Mouse (Mus musculus): Measurements from ENCODE around the gene Cenpt. TPM values are rescaled to one million over a fixed set of nuclear protein-coding genes. Genes with fewer than 3 reads are reported as not detected.

Cenpt gene
- polyA plus RNA-seq, 1 experiment from 2014 or later: 23.4 TPM

GRCm38 (mm10) chr8:105860143-105860981 lies 7.3 kb upstream of the Cenpt start, which contains the start of gene Nutf2:
Gene Nutf2 (plus strand): TSS chr8:105860580.
- Histone ChIP-seq H3K36me3 (ENCODE audit: insufficient read depth, low read length) (no peaks in the 10 kb centered on the region), H3K4me3 (replicated peaks; ENCODE audit: low read depth, low read length) (peak within 1 kb of the TSS; percentile 97), H3K4me2 (ENCODE audit: low read length) (peak within 1 kb of the TSS; percentile 77), H3K27me3 (ENCODE audit: insufficient read depth, low read length) (no peaks in the 10 kb centered on the region), H3K27ac (peak within 1 kb of the TSS; percentile 90), H3K4me1 (replicated peaks; ENCODE audit: insufficient read depth, low read length) (peaks cover 28% of the 10 kb centered on the region), H3K9me3 (replicated peaks; ENCODE audit: low read length) (no peaks in the 10 kb centered on the region), H3K9ac (ENCODE audit: low read depth, low read length) (peak within 1 kb of the TSS; percentile 96)
- peak; percentile 100 for DNase-seq (ENCODE audit: low spot score)
- ATAC-seq (replicated peaks; ENCODE audit: low FRiP score, low read depth): peak; percentile 98
- no peak for TF ChIP-seq CTCF (IDR thresholded peaks at IDR 0.05; ENCODE audit: low read depth)
- under 1% methylated on average over 53 of the region's 59 CpGs for WGBS

- H3K4me3 ChIP-seq (replicated peaks; ENCODE audit: low read depth, low read length): no peak overlapping the region
- 0 out of 2 replicates have a peak overlapping the region, but pooled peaks have one; percentile 2 for H3K9ac ChIP-seq (ENCODE audit: low read depth, low read length)
Measured at GRCm38 (mm10) chr8:105859314-105859713, 6.2 kb upstream of the Cenpt start.

GRCm38 (mm10) chr8:105858495-105858894 lies 5.4 kb upstream of the Cenpt start:
- TF ChIP-seq CTCF (IDR thresholded peaks at IDR 0.05; ENCODE audit: low read depth): no peak
- Histone ChIP-seq H3K36me3 (ENCODE audit: insufficient read depth, low read length) (no peaks in the 10 kb centered on the region), H3K9me3 (replicated peaks; ENCODE audit: low read length) (no peaks in the 10 kb centered on the region), H3K27ac (no peak overlapping the region), H3K9ac (ENCODE audit: low read depth, low read length) (no peak overlapping the region), H3K4me1 (replicated peaks; ENCODE audit: insufficient read depth, low read length) (peaks cover 28% of the 10 kb centered on the region), H3K27me3 (ENCODE audit: insufficient read depth, low read length) (no peaks in the 10 kb centered on the region), H3K4me2 (ENCODE audit: low read length) (no peak overlapping the region), H3K4me3 (replicated peaks; ENCODE audit: low read depth, low read length) (no peak overlapping the region)
- ATAC-seq (replicated peaks; ENCODE audit: low FRiP score, low read depth): no peak
- no peak for DNase-seq (ENCODE audit: low spot score)
- 83% methylated on average over 5 of the region's 5 CpGs for WGBS

More at GRCm38 (mm10) chr8:105859314-105859713, 6.2 kb upstream of the Cenpt start:
- TF ChIP-seq CTCF (IDR thresholded peaks at IDR 0.05; ENCODE audit: low read depth): no peak
- 58% methylated on average over 5 of the region's 5 CpGs for WGBS
- no peak for ATAC-seq (replicated peaks; ENCODE audit: low FRiP score, low read depth)
- H3K36me3 ChIP-seq (ENCODE audit: insufficient read depth, low read length): no peaks in the 10 kb centered on the region
- no peaks in the 10 kb centered on the region for H3K27me3 ChIP-seq (ENCODE audit: insufficient read depth, low read length)
- DNase-seq (ENCODE audit: low spot score): no peak
- H3K4me2 ChIP-seq (ENCODE audit: low read length): no peak overlapping the region
- H3K4me1 ChIP-seq (replicated peaks; ENCODE audit: insufficient read depth, low read length): peaks cover 28% of the 10 kb centered on the region
- H3K9me3 ChIP-seq (replicated peaks; ENCODE audit: low read length): no peaks in the 10 kb centered on the region
- peak overlapping the region; percentile 90 for H3K27ac ChIP-seq

DNA sequence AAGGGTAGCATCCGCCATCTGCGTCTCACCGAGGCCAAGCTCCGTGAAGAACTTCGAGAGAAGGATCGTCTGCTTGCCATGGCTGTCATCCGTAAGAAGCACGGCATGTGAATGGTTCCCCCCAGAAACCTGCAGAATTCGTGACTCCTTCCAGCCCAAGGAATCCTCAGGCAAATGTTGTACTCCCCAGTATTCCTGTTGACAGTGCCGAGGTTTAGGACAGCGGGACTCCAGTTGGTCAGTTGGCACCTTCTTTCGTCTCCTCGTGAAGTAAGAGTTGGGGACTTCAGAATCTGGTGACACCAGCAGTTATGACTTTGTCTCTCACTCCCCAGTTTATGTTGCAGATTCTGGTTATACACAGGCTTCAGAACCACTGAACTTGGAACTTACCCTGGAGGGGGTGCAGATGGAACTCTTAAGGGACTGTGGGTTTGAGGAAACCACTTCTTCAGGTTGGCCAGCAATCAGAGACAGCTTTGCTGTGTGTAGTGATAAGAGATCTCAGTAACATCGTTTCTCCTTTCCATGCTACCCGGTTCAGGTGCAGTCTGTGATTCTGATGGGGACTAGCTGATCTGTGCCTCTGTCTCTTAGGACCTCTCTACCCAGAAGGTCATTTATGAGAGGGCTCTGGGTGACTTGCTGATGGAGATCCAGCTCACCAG lies 3.2 kb upstream of the Cenpt start:
- no peaks in the 10 kb centered on the region for H3K27me3 ChIP-seq (ENCODE audit: insufficient read depth, low read length)
- peak overlapping the region; percentile 93 for H3K4me2 ChIP-seq (ENCODE audit: low read length)
- H3K4me3 ChIP-seq (replicated peaks; ENCODE audit: low read depth, low read length): peak overlapping the region; percentile 67
- DNase-seq (ENCODE audit: low spot score): no peak
- 10% methylated on average over 15 of the region's 15 CpGs for WGBS
- H3K27ac ChIP-seq: peak overlapping the region; percentile 89
- ATAC-seq (replicated peaks; ENCODE audit: low FRiP score, low read depth): no peak
- no peaks in the 10 kb centered on the region for H3K36me3 ChIP-seq (ENCODE audit: insufficient read depth, low read length)
- peaks cover 19% of the 10 kb centered on the region for H3K4me1 ChIP-seq (replicated peaks; ENCODE audit: insufficient read depth, low read length)
- TF ChIP-seq CTCF (IDR thresholded peaks at IDR 0.05; ENCODE audit: low read depth): no peak
- H3K9ac ChIP-seq (ENCODE audit: low read depth, low read length): peak overlapping the region; percentile 82
- H3K9me3 ChIP-seq (replicated peaks; ENCODE audit: low read length): no peaks in the 10 kb centered on the region

- ATAC-seq (replicated peaks; ENCODE audit: low FRiP score, low read depth) (peak; percentile 3; the same call in 1 of the 2 replicates), DNase-seq (ENCODE audit: low spot score) (peak; percentile 43)
- peaks cover 23% of the 10 kb centered on the region for H3K4me1 ChIP-seq (replicated peaks; ENCODE audit: insufficient read depth, low read length)
Measured at GRCm38 (mm10) chr8:105855248-105856167, 2.4 kb upstream of the Cenpt start.

More at GRCm38 (mm10) chr8:105855248-105856167, 2.4 kb upstream of the Cenpt start:
- H3K9me3 ChIP-seq (replicated peaks; ENCODE audit: low read length): no peaks in the 10 kb centered on the region
- H3K9ac ChIP-seq (ENCODE audit: low read depth, low read length): peak overlapping the region; percentile 82
- H3K27ac ChIP-seq: peak overlapping the region; percentile 89
- TF ChIP-seq CTCF (IDR thresholded peaks at IDR 0.05; ENCODE audit: low read depth): no peak
- no peaks in the 10 kb centered on the region for H3K36me3 ChIP-seq (ENCODE audit: insufficient read depth, low read length)
- under 1% methylated on average over 70 of the region's 71 CpGs for WGBS
- H3K4me2 ChIP-seq (ENCODE audit: low read length): peak overlapping the region; percentile 93
- peak overlapping the region; percentile 67 for H3K4me3 ChIP-seq (replicated peaks; ENCODE audit: low read depth, low read length)
- H3K27me3 ChIP-seq (ENCODE audit: insufficient read depth, low read length): no peaks in the 10 kb centered on the region
